Mouse (Mus musculus): ENCODE results near the gene Pik3c2a.

DNA sequence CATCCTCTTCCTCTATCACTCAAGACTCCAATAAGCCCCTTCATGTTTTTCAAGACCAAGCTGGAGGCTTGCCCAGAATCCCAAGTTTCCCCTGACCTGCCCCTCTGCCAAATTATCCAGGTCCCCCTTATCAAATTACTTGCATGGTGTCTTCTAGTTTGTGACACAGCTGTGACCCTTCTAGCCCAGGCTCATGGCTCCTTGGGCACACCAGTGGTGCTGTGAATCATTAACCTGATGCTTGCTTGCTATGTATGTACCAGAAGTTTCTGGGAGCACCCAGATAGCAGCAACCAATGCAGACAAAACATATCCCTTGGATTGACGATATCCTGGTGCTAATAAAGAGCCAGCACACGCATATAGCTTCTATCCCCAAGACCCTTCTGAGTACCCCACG, 154.3 kb downstream of the Pik3c2a start:
- TF ChIP-seq TCF12 (IDR thresholded peaks at IDR 0.05; ENCODE audit: low read depth, low read length) (no peak), JUND (IDR thresholded peaks at IDR 0.05; ENCODE audit: low read depth, low read length) (no peak), NRF1 (IDR thresholded peaks at IDR 0.05; ENCODE audit: insufficient read depth, low read depth, low read length, poor library complexity, severe bottlenecking) (no peak), HCFC1 (IDR thresholded peaks at IDR 0.05; ENCODE audit: low read depth, low read length) (no peak), CTCF (IDR thresholded peaks at IDR 0.05 in 2 of 3, conservative IDR thresholded peaks at IDR 0.05 in 1 of 3; ENCODE audit: control insufficient read depth in 1 of 3, insufficient read depth in 1 of 3, low read depth in 2 of 3, low read length in 3 of 3, poor library complexity in 1 of 3, severe bottlenecking in 1 of 3) (no peak), RCOR1 (IDR thresholded peaks at IDR 0.05; ENCODE audit: low read depth, low read length) (no peak), MEF2A (IDR thresholded peaks at IDR 0.05; ENCODE audit: extremely low read depth, insufficient replicate concordance, low read depth, low read length, poor library complexity, severe bottlenecking) (no peak), EP300 (IDR thresholded peaks at IDR 0.05; ENCODE audit: low read depth in 1 of 2, low read length in 2 of 2) (no peak), USF2 (IDR thresholded peaks at IDR 0.05; ENCODE audit: borderline replicate concordance in 1 of 2, insufficient read depth in 1 of 2, low read depth in 1 of 2, low read length in 2 of 2) (no peak), KAT2A (conservative IDR thresholded peaks at IDR 0.05; ENCODE audit: low read depth, low read length) (no peak), GATA1 (IDR thresholded peaks at IDR 0.05; ENCODE audit: low read depth, low read length) (no peak)
